Comparison of ENCODE assay signal across 12 mouse cellular contexts in genomic region chr9:108792730-108793129, GRCm38 (mm10). TPM values are rescaled to one million over a fixed set of nuclear protein-coding genes. Genes with fewer than 3 reads are reported as not detected.
A peak's percentile ranks its signal among the peaks of the same experiment; 100 is the strongest.
DNase-seq lines count a peak whose midpoint lies in the region; ATAC-seq lines count a peak whose summit lies in the region.
"Had no signal": no experiment of that assay in that cellular context is flagged by ENCODE, and none has a peak within 500 bp of the region (broad histone marks: within the 10 kb centered on the region; RNA-seq: fewer than 3 reads in every experiment).

No protein-coding gene starts in this region.

- no peaks in the 10 kb centered on the region for H3K27me3 ChIP-seq in embryonic facial prominence, embryonic 13.5 days
- no peaks in the 10 kb centered on the region for H3K27me3 ChIP-seq in embryonic facial prominence, embryonic 10.5 days (replicated peaks; ENCODE audit: low read depth, poor library complexity, severe bottlenecking)
- no peaks in the 10 kb centered on the region for H3K27me3 ChIP-seq in embryonic facial prominence, embryonic 14.5 days (replicated peaks; ENCODE audit: control insufficient read depth, insufficient read depth, low read length)
- H3K27me3 ChIP-seq: heart, embryonic 12.5 days; neural tube, embryonic 15.5 days had no signal

- no peak for DNase-seq in embryonic facial prominence, embryonic 10.5 days (ENCODE audit: low spot score)
- peak; percentile 33 for DNase-seq in 416B (ENCODE audit: low read depth)
- peak; percentile 47 for DNase-seq in embryonic facial prominence, embryonic 14.5 days (ENCODE audit: low spot score)
- no peak for DNase-seq in cerebellum, postnatal 4 days (ENCODE audit: low spot score in 2 of 2)
- DNase-seq in adrenal gland, adult 18-20 months (ENCODE audit: low spot score in 2 of 2) = no peak
- no peak for DNase-seq in kidney, postnatal 25 days
- DNase-seq: left cerebral cortex, postnatal 4 days; right cerebral cortex, postnatal 4 days had no signal

- H3K9ac ChIP-seq in embryonic facial prominence, embryonic 13.5 days = no peak overlapping the region
- H3K9ac ChIP-seq in embryonic facial prominence, embryonic 14.5 days (ENCODE audit: low read depth, low read length) = no peak overlapping the region
- H3K9ac ChIP-seq: heart, embryonic 12.5 days; neural tube, embryonic 15.5 days had no signal

- peak overlapping the region; percentile 45; the same call in 1 of the 2 replicates for H3K27ac ChIP-seq in embryonic facial prominence, embryonic 13.5 days
- no peak overlapping the region for H3K27ac ChIP-seq in embryonic facial prominence, embryonic 10.5 days (replicated peaks)
- H3K27ac ChIP-seq in embryonic facial prominence, embryonic 14.5 days (replicated peaks; ENCODE audit: low read depth, low read length) = 0 out of 2 replicates have a peak overlapping the region, but pooled peaks have one; percentile 13
- H3K27ac ChIP-seq: neural tube, embryonic 15.5 days had no signal

- peaks cover 72% of the 10 kb centered on the region for H3K4me1 ChIP-seq in embryonic facial prominence, embryonic 13.5 days
- peaks cover 63% of the 10 kb centered on the region for H3K4me1 ChIP-seq in embryonic facial prominence, embryonic 10.5 days
- peaks cover 42% of the 10 kb centered on the region for H3K4me1 ChIP-seq in embryonic facial prominence, embryonic 14.5 days (ENCODE audit: control insufficient read depth, insufficient read depth, low read length)

- peaks cover 23% of the 10 kb centered on the region for H3K36me3 ChIP-seq in embryonic facial prominence, embryonic 13.5 days
- peaks cover 49% of the 10 kb centered on the region for H3K36me3 ChIP-seq in embryonic facial prominence, embryonic 10.5 days (replicated peaks)
- peaks cover 22% of the 10 kb centered on the region for H3K36me3 ChIP-seq in embryonic facial prominence, embryonic 14.5 days (ENCODE audit: control insufficient read depth, insufficient read depth, low read length)

- H3K4me2 ChIP-seq in embryonic facial prominence, embryonic 13.5 days = 0 out of 2 replicates have a peak overlapping the region, but pooled peaks have one; percentile 0
- H3K4me2 ChIP-seq in embryonic facial prominence, embryonic 14.5 days (ENCODE audit: low read depth, low read length) = no peak overlapping the region
- H3K4me2 ChIP-seq: heart, embryonic 12.5 days; neural tube, embryonic 15.5 days had no signal

- H3K9me3 ChIP-seq in embryonic facial prominence, embryonic 13.5 days = no peaks in the 10 kb centered on the region
- H3K9me3 ChIP-seq in embryonic facial prominence, embryonic 10.5 days = no peaks in the 10 kb centered on the region
- H3K9me3 ChIP-seq in embryonic facial prominence, embryonic 14.5 days (ENCODE audit: control insufficient read depth, low read length) = no peaks in the 10 kb centered on the region
- H3K9me3 ChIP-seq: heart, embryonic 12.5 days; neural tube, embryonic 15.5 days had no signal

- WGBS in embryonic facial prominence, embryonic 13.5 days = 46% methylated on average over 3 of the region's 3 CpGs
- 60% methylated on average over 3 of the region's 3 CpGs for WGBS in embryonic facial prominence, embryonic 10.5 days
- WGBS in embryonic facial prominence, embryonic 14.5 days = 46% methylated on average over 3 of the region's 3 CpGs

- H3K4me3 ChIP-seq in embryonic facial prominence, embryonic 13.5 days = no peak overlapping the region
- H3K4me3 ChIP-seq in embryonic facial prominence, embryonic 10.5 days = no peak overlapping the region
- no peak overlapping the region for H3K4me3 ChIP-seq in embryonic facial prominence, embryonic 14.5 days (ENCODE audit: low read depth, low read length)
- H3K4me3 ChIP-seq: heart, embryonic 12.5 days; neural tube, embryonic 15.5 days had no signal

- no peak for ATAC-seq in embryonic facial prominence, embryonic 13.5 days (ENCODE audit: insufficient number of reproducible peaks, insufficient read depth, low FRiP score, low TSS enrichment, low read depth)
- peak; percentile 34 for ATAC-seq in embryonic facial prominence, embryonic 14.5 days (ENCODE audit: low read depth)
- ATAC-seq in megakaryocyte-erythroid progenitor cell, adult 5-6 weeks (replicated peaks; ENCODE audit: low FRiP score, low TSS enrichment, poor library complexity, severe bottlenecking) = peak; percentile 29; the same call in 1 of the 2 replicates

RNA-seq across cellular contexts. Expression of gene Ip6k2, which starts 9.1 kb away (rescaled TPM):
- 127 and 144 TPM in 2 replicates for polyA plus RNA-seq in embryonic facial prominence, embryonic 13.5 days (2015; fragmentation: Nextera tagmentation; extraction: Ambion mirVana)
- polyA plus RNA-seq in embryonic facial prominence, embryonic 10.5 days (2016; fragmentation: Nextera tagmentation; extraction: Ambion mirVana) = 94.0 and 103 TPM in 2 replicates
- 74.7 and 103 TPM in 2 replicates for polyA plus RNA-seq in embryonic facial prominence, embryonic 14.5 days (2014; fragmentation: Nextera tagmentation; extraction: Ambion mirVana)
- total RNA-seq in megakaryocyte-erythroid progenitor cell, adult 5-6 weeks (2014; fragmentation: Nextera tagmentation) = 29.8 and 36.7 TPM in 2 replicates
- 31.3 and 48.7 TPM in 2 replicates for total RNA-seq in megakaryocyte-erythroid progenitor cell, adult 5-6 weeks (2017)
- 100 to 1,000 TPM in 1 of 2 experiments, 10 to 100 TPM in 1; 76.8 to 101 TPM for total RNA-seq in adrenal gland, adult 18-20 months (2021)

RNA-seq across cellular contexts. Expression of gene Nckipsd, which starts 15.4 kb away (rescaled TPM):
- polyA plus RNA-seq in embryonic facial prominence, embryonic 13.5 days (2015; fragmentation: Nextera tagmentation; extraction: Ambion mirVana) = 19.0 and 21.5 TPM in 2 replicates
- 14.8 and 15.0 TPM in 2 replicates for polyA plus RNA-seq in embryonic facial prominence, embryonic 10.5 days (2016; fragmentation: Nextera tagmentation; extraction: Ambion mirVana)
- polyA plus RNA-seq in embryonic facial prominence, embryonic 14.5 days (2014; fragmentation: Nextera tagmentation; extraction: Ambion mirVana) = 12.2 and 16.8 TPM in 2 replicates
- total RNA-seq in megakaryocyte-erythroid progenitor cell, adult 5-6 weeks (2014; fragmentation: Nextera tagmentation) = 8.6 and 12.2 TPM in 2 replicates
- 1.0 and 2.3 TPM in 2 replicates for total RNA-seq in megakaryocyte-erythroid progenitor cell, adult 5-6 weeks (2017)
- total RNA-seq in adrenal gland, adult 18-20 months (2021) = 10 to 100 TPM; 10.8 to 11.3 TPM

RNA-seq across cellular contexts. Expression of gene Celsr3, which starts 33.4 kb away (rescaled TPM):
- 0.51 and 0.56 TPM in 2 replicates for polyA plus RNA-seq in embryonic facial prominence, embryonic 13.5 days (2015; fragmentation: Nextera tagmentation; extraction: Ambion mirVana)
- 1.6 and 1.7 TPM in 2 replicates for polyA plus RNA-seq in embryonic facial prominence, embryonic 10.5 days (2016; fragmentation: Nextera tagmentation; extraction: Ambion mirVana)
- 0.66 and 0.70 TPM in 2 replicates for polyA plus RNA-seq in embryonic facial prominence, embryonic 14.5 days (2014; fragmentation: Nextera tagmentation; extraction: Ambion mirVana)
- not detected in 2 replicates for total RNA-seq in megakaryocyte-erythroid progenitor cell, adult 5-6 weeks (2014; fragmentation: Nextera tagmentation)
- 0.05 TPM in 1 of 2 replicates, not detected in the other for total RNA-seq in megakaryocyte-erythroid progenitor cell, adult 5-6 weeks (2017)
- total RNA-seq in adrenal gland, adult 18-20 months (2021) = 1 to 10 TPM; 3.6 to 4.1 TPM

Comparison
In these comparisons a context has a peak if more than half of its experiments do, and no peak if none do; other contexts are left out.
1. DNase-seq: peak in 416B (single experiment) and embryonic facial prominence, embryonic 14.5 days (single experiment); none in embryonic facial prominence, embryonic 10.5 days (single experiment), cerebellum, postnatal 4 days (0 of 2), adrenal gland, adult 18-20 months (0 of 2) and kidney, postnatal 25 days (0 of 2).